ENCODE assay signal across 22 mouse cellular contexts in the genomic region with DNA sequence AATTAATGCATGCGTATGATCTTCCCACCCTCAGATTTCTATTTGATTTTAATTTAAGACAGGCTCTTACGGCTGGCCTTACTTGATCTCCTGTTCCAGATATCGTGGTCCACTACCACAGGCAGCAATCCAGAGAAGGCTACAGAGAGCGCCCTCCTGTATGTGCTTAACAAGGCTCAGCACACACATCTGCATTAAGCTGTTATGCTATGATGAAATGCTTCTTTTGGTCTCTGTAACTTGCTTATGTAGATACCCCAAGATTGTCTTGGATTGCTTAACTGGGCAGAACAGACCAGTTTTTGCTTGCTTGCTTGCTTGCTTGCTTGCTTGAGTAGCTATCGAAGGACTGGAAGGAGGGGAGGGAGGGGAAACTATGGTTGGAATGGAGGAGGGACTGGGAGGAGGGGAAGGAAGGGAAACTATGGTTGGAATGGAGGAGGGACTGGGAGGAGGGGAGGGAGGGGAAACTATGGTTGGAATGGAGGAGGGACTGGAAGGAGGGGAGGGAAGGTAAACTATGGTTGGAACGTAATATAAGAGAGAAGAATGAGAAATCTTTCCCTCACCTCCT. TPM values are rescaled to one million over a fixed set of nuclear protein-coding genes. Genes with fewer than 3 reads are reported as not detected.
DNase-seq lines count a peak whose midpoint lies in the region; ATAC-seq and TF ChIP-seq lines count a peak whose summit lies in the region.
"Had no signal": no experiment of that assay in that cellular context is flagged by ENCODE, and none has a peak within 500 bp of the region (broad histone marks: within the 10 kb centered on the region; RNA-seq: fewer than 3 reads in every experiment).

No protein-coding gene starts in this region.

- no peaks in the 10 kb centered on the region for H3K27me3 ChIP-seq in lung, embryonic 16.5 days (ENCODE audit: control insufficient read depth, insufficient read depth, low read depth, low read length)
- H3K27me3 ChIP-seq: embryonic facial prominence, embryonic 12.5 days; hindbrain, embryonic 13.5 days; neural tube, embryonic 12.5 days; Patski had no signal

- DNase-seq in lung, adult 2 months: no peak
- DNase-seq in kidney, postnatal 14 days: peak; percentile 45
- DNase-seq in layer of hippocampus, postnatal 10 days (ENCODE audit: low spot score in 2 of 2): no peak
- DNase-seq in spleen, adult 12 weeks (ENCODE audit: low spot score): no peak
- DNase-seq in layer of hippocampus, adult 9-10 months (ENCODE audit: low spot score): no peak
- DNase-seq: adrenal gland, postnatal 10 days; cerebellum, postnatal 10 days; forebrain, postnatal 0 days; gastrocnemius, postnatal 36 days; layer of hippocampus, postnatal 36 days; right cerebral cortex, adult 18-20 months; thymus, postnatal 36 days had no signal

- TF ChIP-seq CTCF in lung, adult 2 months (IDR thresholded peaks at IDR 0.05; ENCODE audit: insufficient read depth, low read length): no peak

- no peak overlapping the region for H3K4me3 ChIP-seq in lung, embryonic 16.5 days (ENCODE audit: low read length)
- no peak overlapping the region for H3K4me3 ChIP-seq in lung, adult 2 months (replicated peaks; ENCODE audit: extremely low read depth, low read depth, low read length)
- H3K4me3 ChIP-seq: embryonic facial prominence, embryonic 12.5 days; heart, embryonic 10.5 days; hindbrain, embryonic 13.5 days; neural tube, embryonic 12.5 days had no signal

- 57% methylated on average over 6 of the region's 6 CpGs for WGBS in lung, embryonic 16.5 days
- 58% methylated on average over 6 of the region's 6 CpGs for WGBS in lung, adult 2 months

- H3K27ac ChIP-seq in lung, embryonic 16.5 days (ENCODE audit: low read length): no peak overlapping the region; the same call in 1 of the 2 replicates
- H3K27ac ChIP-seq: embryonic facial prominence, embryonic 12.5 days; hindbrain, embryonic 13.5 days; liver, embryonic 14.5 days; neural tube, embryonic 12.5 days had no signal

- H3K36me3 ChIP-seq in lung, embryonic 16.5 days (ENCODE audit: control insufficient read depth, insufficient read depth, low read length): no peaks in the 10 kb centered on the region
- H3K36me3 ChIP-seq: neural tube, embryonic 12.5 days had no signal

- peak; percentile 62; the same call in 1 of the 2 replicates for ATAC-seq in lung, embryonic 16.5 days (ENCODE audit: low read depth)
- ATAC-seq in granulocyte monocyte progenitor cell, adult 5-6 weeks (replicated peaks; ENCODE audit: poor library complexity, severe bottlenecking): 0 out of 2 replicates have a peak, but pooled peaks have one; percentile 21
- ATAC-seq: forebrain, postnatal 0 days; inflammation-experienced regulatory T-cells, adult 6 months; Patski had no signal

- no peak overlapping the region for H3K4me2 ChIP-seq in lung, embryonic 16.5 days (ENCODE audit: low read depth, low read length)
- H3K4me2 ChIP-seq: embryonic facial prominence, embryonic 12.5 days; hindbrain, embryonic 13.5 days; midbrain, embryonic 11.5 days; neural tube, embryonic 12.5 days had no signal

- H3K9ac ChIP-seq in lung, embryonic 16.5 days (ENCODE audit: low read length): no peak overlapping the region
- H3K9ac ChIP-seq: embryonic facial prominence, embryonic 12.5 days; forebrain, postnatal 0 days; hindbrain, embryonic 13.5 days; liver, embryonic 14.5 days; neural tube, embryonic 12.5 days had no signal

- no peaks in the 10 kb centered on the region for H3K4me1 ChIP-seq in lung, embryonic 16.5 days (replicated peaks; ENCODE audit: control insufficient read depth, insufficient read depth, low read length)
- H3K4me1 ChIP-seq in lung, adult 2 months (ENCODE audit: control insufficient read depth, insufficient read depth, low read length): peaks cover 2% of the 10 kb centered on the region; the same call in 1 of the 2 replicates
- H3K4me1 ChIP-seq: embryonic facial prominence, embryonic 12.5 days; hindbrain, embryonic 13.5 days; neural tube, embryonic 12.5 days had no signal

- H3K9me3 ChIP-seq in lung, embryonic 16.5 days (ENCODE audit: control insufficient read depth, low read length): no peaks in the 10 kb centered on the region
- H3K9me3 ChIP-seq: embryonic facial prominence, embryonic 12.5 days; heart, embryonic 10.5 days; hindbrain, embryonic 13.5 days had no signal

- TF ChIP-seq POLR2A in lung, adult 2 months (IDR thresholded peaks at IDR 0.05; ENCODE audit: borderline replicate concordance, extremely low read depth, low read depth, low read length): no peak

RNA-seq across cellular contexts. Expression of a gene that starts 14.3 kb away (rescaled TPM):
- 43.4 and 46.4 TPM in 2 replicates for polyA plus RNA-seq in lung, embryonic 16.5 days (2015; fragmentation: Nextera tagmentation; extraction: Ambion mirVana)
- polyA plus RNA-seq in lung, adult 2 months (2012; rRNA removed): 63.6 and 81.0 TPM in 2 replicates
- total RNA-seq in granulocyte monocyte progenitor cell, adult 5-6 weeks (2014; fragmentation: Nextera tagmentation): 58.4 and 62.3 TPM in 2 replicates
- 75.4 and 85.1 TPM in 2 replicates for total RNA-seq in granulocyte monocyte progenitor cell, adult 5-6 weeks (2017)
- 10 to 100 TPM; 38.4 to 41.3 TPM for total RNA-seq in layer of hippocampus, postnatal 10 days (2021)

RNA-seq across cellular contexts. Expression of a gene that starts 47.6 kb away (rescaled TPM):
- 4.0 and 4.5 TPM in 2 replicates for polyA plus RNA-seq in lung, embryonic 16.5 days (2015; fragmentation: Nextera tagmentation; extraction: Ambion mirVana)
- polyA plus RNA-seq in lung, adult 2 months (2012; rRNA removed): 77.7 and 84.9 TPM in 2 replicates
- 29.0 and 34.6 TPM in 2 replicates for total RNA-seq in granulocyte monocyte progenitor cell, adult 5-6 weeks (2014; fragmentation: Nextera tagmentation)
- 43.6 and 43.7 TPM in 2 replicates for total RNA-seq in granulocyte monocyte progenitor cell, adult 5-6 weeks (2017)
- total RNA-seq in layer of hippocampus, postnatal 10 days (2021): 10 to 100 TPM; 21.8 to 24.0 TPM
